Mouse (Mus musculus): ENCODE results near the gene Gpr153. TPM values are rescaled to one million over a fixed set of nuclear protein-coding genes. Genes with fewer than 3 reads are reported as not detected.
A peak's percentile ranks its signal among the peaks of the same experiment; 100 is the strongest.

Gene Gpr153
- total and polyA plus RNA-seq, 3 experiments = 0.08 TPM; not detected in 2

DNA sequence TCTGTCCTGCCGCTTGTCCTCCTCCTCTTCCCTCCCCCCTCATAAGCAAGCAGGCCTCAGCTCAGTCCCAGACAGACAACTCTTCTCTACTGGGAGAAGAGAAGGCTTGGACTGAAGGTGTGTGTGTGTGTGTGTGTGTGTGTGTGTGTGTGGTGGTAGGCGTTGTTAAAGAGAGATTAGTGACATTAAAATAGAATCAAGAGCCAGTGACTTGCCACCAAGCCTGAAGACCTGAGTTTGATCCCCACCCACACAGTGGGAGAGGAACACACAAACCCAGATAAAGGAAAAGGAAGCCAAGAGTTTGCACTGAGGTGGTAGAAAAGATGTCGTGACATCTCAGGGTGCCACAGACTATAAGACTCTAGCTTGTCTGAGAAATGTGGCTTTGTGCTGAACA lies 26.8 kb upstream of the Gpr153 start:
- H3K36me3 ChIP-seq (ENCODE audit: control insufficient read depth in 1 of 2, insufficient read depth in 2 of 2, low read length in 2 of 2) = peaks cover 2 to 17% of the 10 kb centered on the region in 2 experiments; a peak in 3 of 4 replicates
- H3K9me3 ChIP-seq (replicated peaks; ENCODE audit: insufficient read depth, low read length) = no peaks in the 10 kb centered on the region
- H3K27me3 ChIP-seq (ENCODE audit: control insufficient read depth in 1 of 2, insufficient read depth in 2 of 2, low read length in 2 of 2) = no peaks in the 10 kb centered on the region
- 0 out of 2 replicates have a peak overlapping the region, but pooled peaks have one; percentile 13 for H3K9ac ChIP-seq (ENCODE audit: control insufficient read depth, low read depth, low read length, poor library complexity, severe bottlenecking)
- peak overlapping the region; percentile 66 for H3K27ac ChIP-seq (ENCODE audit: control insufficient read depth, low read depth, low read length)
- DNase-seq (ENCODE audit: low read depth, low spot score) = peak; percentile 84
- peaks cover 9 to 18% of the 10 kb centered on the region in 2 experiments; a peak in 3 of 4 replicates for H3K4me1 ChIP-seq (ENCODE audit: control insufficient read depth in 1 of 2, insufficient read depth in 2 of 2, low read length in 2 of 2)
- no peaks in the 10 kb centered on the region for H3K79me2 ChIP-seq (ENCODE audit: control insufficient read depth, insufficient read depth, low read length, poor library complexity)
- no peak overlapping the region for H3K4me3 ChIP-seq (ENCODE audit: control insufficient read depth in 1 of 2, insufficient read depth in 1 of 2, low read depth in 2 of 2, low read length in 2 of 2)
- TF ChIP-seq RCOR1 (IDR thresholded peaks at IDR 0.05; ENCODE audit: low read depth, low read length) = peak; percentile 20; the same call in 1 of the 2 replicates
- no peak for TF ChIP-seq ZMIZ1 (IDR thresholded peaks at IDR 0.05; ENCODE audit: low read depth, low read length)
- no peak for TF ChIP-seq NELFE (IDR thresholded peaks at IDR 0.05; ENCODE audit: low read depth, low read length)
- TF ChIP-seq POLR2A (IDR thresholded peaks at IDR 0.05; ENCODE audit: control insufficient read depth in 1 of 2, insufficient read depth in 1 of 2, low read depth in 1 of 2, low read length in 2 of 2, poor library complexity in 1 of 2) = no peak
- TF ChIP-seq ELF1 (IDR thresholded peaks at IDR 0.05; ENCODE audit: low read depth, low read length) = no peak
- TF ChIP-seq ETS1 (IDR thresholded peaks at IDR 0.05; ENCODE audit: low read depth, low read length) = peak; percentile 31; the same call in 1 of the 2 replicates
- TF ChIP-seq RAD21 (IDR thresholded peaks at IDR 0.05; ENCODE audit: low read depth, low read length) = no peak
- no peak for TF ChIP-seq MYC (IDR thresholded peaks at IDR 0.05; ENCODE audit: low read depth, low read length)
- no peak for TF ChIP-seq ZKSCAN1 (IDR thresholded peaks at IDR 0.05; ENCODE audit: low read depth, low read length)
- TF ChIP-seq MAX (IDR thresholded peaks at IDR 0.05; ENCODE audit: low read length) = no peak; the same call in 1 of the 2 replicates
- TF ChIP-seq TAL1 (IDR thresholded peaks at IDR 0.05; ENCODE audit: low read length) = no peak
- no peak for TF ChIP-seq E2F4 (IDR thresholded peaks at IDR 0.05; ENCODE audit: borderline replicate concordance, low read depth, low read length)
- TF ChIP-seq POLR2AphosphoS5 (IDR thresholded peaks at IDR 0.05; ENCODE audit: borderline replicate concordance, low read depth, low read length) = no peak
- peak; percentile 38; the same call in 1 of the 2 replicates for TF ChIP-seq SIN3A (IDR thresholded peaks at IDR 0.05; ENCODE audit: low read length)
- no peak for TF ChIP-seq MYB (IDR thresholded peaks at IDR 0.05; ENCODE audit: low read depth, low read length)
- TF ChIP-seq GATA1 (IDR thresholded peaks at IDR 0.05; ENCODE audit: low read depth, low read length) = peak; percentile 70; the same call in 1 of the 2 replicates
- TF ChIP-seq POLR2AphosphoS2 (IDR thresholded peaks at IDR 0.05; ENCODE audit: low read length) = no peak
- no peak for TF ChIP-seq USF2 (IDR thresholded peaks at IDR 0.05; ENCODE audit: borderline replicate concordance in 1 of 2, insufficient read depth in 1 of 2, low read depth in 1 of 2, low read length in 2 of 2)
- TF ChIP-seq JUND (IDR thresholded peaks at IDR 0.05; ENCODE audit: low read depth, low read length) = no peak
- peak; percentile 29; the same call in 1 of the 2 replicates for TF ChIP-seq TCF12 (IDR thresholded peaks at IDR 0.05; ENCODE audit: low read depth, low read length)
- peak; percentile 49 to 68; a peak in 3 of 4 replicates for TF ChIP-seq EP300 (IDR thresholded peaks at IDR 0.05; ENCODE audit: low read depth in 1 of 2, low read length in 2 of 2)
- TF ChIP-seq GABPA (IDR thresholded peaks at IDR 0.05; ENCODE audit: low read depth, low read length) = no peak
- TF ChIP-seq MXI1 (IDR thresholded peaks at IDR 0.05; ENCODE audit: low read depth, low read length) = no peak
- no peak for TF ChIP-seq KAT2A (conservative IDR thresholded peaks at IDR 0.05; ENCODE audit: low read depth, low read length)
- TF ChIP-seq USF1 (IDR thresholded peaks at IDR 0.05; ENCODE audit: low read depth, low read length) = no peak
- TF ChIP-seq SMC3 (IDR thresholded peaks at IDR 0.05; ENCODE audit: low read depth, low read length) = no peak
- no peak for TF ChIP-seq CHD1 (IDR thresholded peaks at IDR 0.05; ENCODE audit: low read depth, low read length)
- TF ChIP-seq HCFC1 (IDR thresholded peaks at IDR 0.05; ENCODE audit: low read depth, low read length) = no peak
- no peak for TF ChIP-seq ZC3H11A (IDR thresholded peaks at IDR 0.05; ENCODE audit: low read depth, low read length)
- TF ChIP-seq MAFK (IDR thresholded peaks at IDR 0.05; ENCODE audit: borderline replicate concordance, low read depth, low read length) = no peak
- no peak for TF ChIP-seq CHD2 (IDR thresholded peaks at IDR 0.05; ENCODE audit: low read length)
- no peak for TF ChIP-seq NRF1 (IDR thresholded peaks at IDR 0.05; ENCODE audit: insufficient read depth, low read depth, low read length, poor library complexity, severe bottlenecking)
- TF ChIP-seq TBP (IDR thresholded peaks at IDR 0.05; ENCODE audit: low read depth, low read length) = no peak
- no peak for TF ChIP-seq CTCF (IDR thresholded peaks at IDR 0.05 in 2 of 3, conservative IDR thresholded peaks at IDR 0.05 in 1 of 3; ENCODE audit: control insufficient read depth in 1 of 3, insufficient read depth in 1 of 3, low read depth in 2 of 3, low read length in 3 of 3, poor library complexity in 1 of 3, severe bottlenecking in 1 of 3)
- peak; percentile 84; the same call in 1 of the 2 replicates for TF ChIP-seq MEF2A (IDR thresholded peaks at IDR 0.05; ENCODE audit: extremely low read depth, insufficient replicate concordance, low read depth, low read length, poor library complexity, severe bottlenecking)
- TF ChIP-seq MAZ (IDR thresholded peaks at IDR 0.05; ENCODE audit: low read depth, low read length) = peak; percentile 15; the same call in 1 of the 2 replicates
- no peak for TF ChIP-seq UBTF (IDR thresholded peaks at IDR 0.05; ENCODE audit: borderline replicate concordance, insufficient read depth, low read depth, low read length)

Measured in MEL (cell line).